Mouse (Mus musculus) thymus, postnatal 4 days (tissue): Measurements from ENCODE around the gene Fam78b.

ENCODE experiments used
- DNase-seq: peaks from one replicate; pipeline ENCODE4 v3.0.0; 2021

Fam78b gene

DNA sequence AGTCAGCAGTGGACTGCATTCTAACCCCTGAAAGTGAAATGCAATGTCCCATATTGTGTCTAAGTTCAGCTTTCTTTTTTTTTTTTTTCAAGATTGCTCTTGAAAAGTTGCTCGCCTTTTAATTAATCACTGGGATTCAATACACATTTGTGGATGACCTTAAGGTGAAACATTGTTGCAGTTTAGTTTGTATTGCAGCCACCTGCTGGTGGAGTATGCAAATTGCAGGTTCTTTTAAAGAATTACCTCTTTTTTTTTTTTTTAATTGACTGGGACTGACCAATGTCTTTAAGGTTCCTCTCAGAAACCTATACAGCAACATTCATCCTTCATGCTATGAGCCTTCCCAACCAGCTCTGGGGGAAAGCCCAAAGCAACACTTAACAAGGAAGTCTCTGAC lies 33.2 kb downstream of the Fam78b start:
- no peak for DNase-seq

GRCm38 (mm10) chr1:167042558-167042957 lies 41.3 kb downstream of the Fam78b start:
- DNase-seq: no peak

- DNase-seq: no peak
Observed at GRCm38 (mm10) chr1:167046169-167046927, 45.1 kb downstream of the Fam78b start.

- DNase-seq: no peak
Observed at GRCm38 (mm10) chr1:167050859-167051258, 49.6 kb downstream of the Fam78b start.

DNA sequence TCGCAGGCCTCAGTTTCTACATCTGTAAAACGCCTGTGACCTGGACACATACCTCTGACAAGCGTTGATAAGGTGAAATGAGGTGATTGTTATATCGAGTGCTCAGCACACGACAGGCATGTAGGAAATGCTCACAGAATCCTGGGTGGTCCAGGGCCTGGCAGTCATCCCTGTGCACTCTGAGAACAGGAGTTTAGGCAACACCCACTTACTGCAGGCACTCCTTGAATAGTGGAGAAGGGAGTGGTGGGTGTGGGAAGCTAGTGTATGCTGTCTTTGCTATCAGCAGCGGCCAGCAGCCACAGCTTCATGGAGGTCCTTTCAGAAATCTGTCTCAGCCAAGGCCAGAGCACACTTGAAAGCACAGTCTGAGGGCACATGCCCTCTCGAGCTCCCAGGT lies 52.8 kb downstream of the Fam78b start:
- DNase-seq: no peak

GRCm38 (mm10) chr1:167057543-167057942 lies 56.3 kb downstream of the Fam78b start:
- DNase-seq: no peak

- no peak for DNase-seq
Observed at GRCm38 (mm10) chr1:167059550-167060285, 58.5 kb downstream of the Fam78b start.

DNA sequence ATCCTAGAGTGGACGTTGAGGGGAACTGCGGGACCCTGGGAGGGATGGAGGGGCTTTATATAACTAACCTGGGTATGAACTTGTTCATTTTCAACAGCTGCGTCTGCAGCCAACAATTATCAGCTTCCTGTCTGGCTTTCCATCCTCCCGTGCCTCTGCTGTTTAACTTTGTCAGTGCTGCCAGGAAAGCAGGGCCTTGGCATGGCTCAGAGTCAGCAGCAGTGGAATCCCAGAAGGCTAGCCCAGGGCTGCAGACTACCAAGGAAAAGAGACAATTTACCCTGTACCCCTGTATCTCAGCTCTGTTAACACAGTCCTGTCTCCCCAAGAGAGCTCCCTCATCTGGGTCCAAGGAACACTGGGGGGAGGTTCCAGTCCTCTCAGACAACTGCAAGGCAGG lies 62.8 kb downstream of the Fam78b start:
- no peak for DNase-seq

- DNase-seq: no peak
Observed at GRCm38 (mm10) chr1:167065541-167065940, 64.3 kb downstream of the Fam78b start.

GRCm38 (mm10) chr1:167065986-167066385 lies 64.8 kb downstream of the Fam78b start:
- no peak for DNase-seq

- DNase-seq: no peak
Observed at GRCm38 (mm10) chr1:167066933-167067341, 65.7 kb downstream of the Fam78b start.

GRCm38 (mm10) chr1:167069741-167070140 lies 68.5 kb downstream of the Fam78b start:
- DNase-seq: no peak

- DNase-seq: peak; percentile 38
Observed at GRCm38 (mm10) chr1:167070306-167070705, 69.1 kb downstream of the Fam78b start.

GRCm38 (mm10) chr1:167075726-167076125 lies 74.5 kb downstream of the Fam78b start:
- no peak for DNase-seq

DNA sequence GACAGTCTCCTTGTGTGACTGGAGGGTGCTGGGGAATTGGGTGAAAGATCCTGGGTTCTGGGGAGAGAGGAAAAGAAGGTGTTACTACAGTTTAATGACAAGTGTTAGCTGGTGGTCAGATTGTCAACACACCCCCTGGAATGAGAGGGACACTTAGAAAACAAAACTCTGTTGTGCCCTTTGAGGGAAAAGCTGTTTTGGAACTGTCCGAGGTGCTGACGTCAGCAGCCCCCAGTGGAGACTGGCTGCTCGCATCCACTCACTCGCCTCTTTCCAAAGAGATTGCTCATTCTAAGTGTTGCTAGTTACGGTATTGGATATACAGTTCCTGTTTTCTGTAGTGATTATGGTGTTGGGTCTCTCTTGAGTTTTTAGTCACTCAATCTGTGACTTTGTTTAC lies 78.3 kb downstream of the Fam78b start:
- DNase-seq: peak; percentile 43

GRCm38 (mm10) chr1:167081946-167082345 lies 80.7 kb downstream of the Fam78b start:
- DNase-seq: no peak

- DNase-seq: no peak
Observed at GRCm38 (mm10) chr1:167082506-167083100, 81.4 kb downstream of the Fam78b start.

DNA sequence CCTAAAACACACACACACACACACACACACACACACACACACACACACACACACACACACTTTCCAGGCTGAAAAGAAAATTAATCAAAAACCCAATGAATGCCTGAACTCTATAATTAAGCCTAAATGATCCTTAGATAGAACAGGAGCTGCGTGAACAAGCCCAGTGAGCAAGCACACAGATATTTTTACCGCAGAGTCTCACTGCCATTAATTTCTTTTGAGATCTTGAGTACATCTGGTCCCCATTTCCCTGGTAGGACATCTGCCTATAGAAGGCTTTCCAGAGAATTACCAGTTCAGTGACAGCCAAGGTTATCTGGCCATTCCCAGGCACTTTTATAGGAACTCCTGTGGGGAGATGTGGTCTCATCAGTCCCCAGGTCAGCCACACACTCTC lies 82.0 kb downstream of the Fam78b start:
- no peak for DNase-seq

DNA sequence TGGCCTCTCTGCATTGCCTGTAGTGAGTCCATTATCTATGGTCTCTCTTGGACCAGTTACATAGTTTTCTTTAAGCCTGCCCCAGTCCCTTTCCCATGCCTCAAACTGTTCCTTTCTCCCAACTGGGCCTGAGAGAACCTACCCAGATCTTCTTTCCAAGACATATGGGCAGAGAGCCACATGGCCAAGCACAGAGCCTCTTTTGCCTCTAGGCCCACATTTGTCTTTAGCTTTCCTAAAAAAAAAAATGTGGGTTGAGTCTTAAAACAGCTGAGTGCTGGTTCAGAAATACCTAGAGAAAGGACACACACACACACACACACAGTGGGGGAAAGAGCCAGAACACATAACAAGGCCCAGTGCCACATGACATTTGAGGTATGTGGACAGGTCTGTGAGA lies 83.1 kb downstream of the Fam78b start:
- no peak for DNase-seq

DNA sequence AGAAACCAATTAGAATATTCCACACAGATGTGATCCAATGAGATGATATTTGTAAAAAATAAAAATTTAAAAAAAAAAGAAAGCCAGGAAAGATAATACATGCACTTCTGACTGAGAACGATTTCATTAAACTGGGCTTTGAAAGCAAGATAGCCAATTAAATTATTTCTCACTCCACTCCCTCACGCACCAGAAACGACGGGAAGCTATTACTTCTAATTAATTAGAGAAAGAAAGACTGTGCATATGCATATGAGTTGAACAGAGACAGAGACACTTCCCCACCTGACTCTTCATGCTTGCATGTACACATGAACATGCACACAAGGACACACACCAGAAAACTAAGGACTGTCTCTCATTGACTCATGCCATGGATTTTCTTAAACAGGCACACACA lies 84.2 kb downstream of the Fam78b start:
- no peak for DNase-seq

GRCm38 (mm10) chr1:167090466-167090865 lies 89.2 kb downstream of the Fam78b start:
- no peak for DNase-seq

- DNase-seq: no peak
Observed at GRCm38 (mm10) chr1:167093551-167093950, 92.3 kb downstream of the Fam78b start.

DNA sequence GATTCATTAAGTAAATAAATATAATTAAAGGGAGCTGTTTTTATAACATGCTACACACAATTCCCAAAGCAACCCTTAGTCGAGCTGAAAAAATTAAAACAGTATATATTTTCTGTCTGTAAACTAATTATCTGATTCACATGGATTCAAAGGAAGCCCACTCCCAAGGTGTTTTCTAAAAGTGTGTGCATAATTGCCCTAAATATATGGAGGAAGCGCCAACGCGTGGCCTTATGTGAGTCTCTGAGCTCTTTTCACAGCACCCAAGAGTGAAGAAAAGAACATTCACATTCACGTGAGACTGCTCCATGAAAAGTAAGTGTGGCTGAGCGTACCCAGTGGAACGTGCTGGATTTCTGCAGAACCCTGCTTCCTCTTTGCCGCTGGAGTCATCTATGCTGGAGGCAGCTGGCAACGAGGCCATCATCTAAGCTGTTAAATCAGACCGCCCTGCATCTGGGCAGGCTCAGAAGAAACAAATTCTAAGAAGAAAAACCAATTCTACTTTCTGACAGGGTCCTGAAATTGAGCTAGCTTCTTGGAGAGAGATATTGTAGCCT lies 93.5 kb downstream of the Fam78b start:
- DNase-seq: no peak

- DNase-seq: no peak
Observed at GRCm38 (mm10) chr1:167098741-167099140, 97.5 kb downstream of the Fam78b start.
